Mouse (Mus musculus): ENCODE data around the gene Bcl2l2.

DNA sequence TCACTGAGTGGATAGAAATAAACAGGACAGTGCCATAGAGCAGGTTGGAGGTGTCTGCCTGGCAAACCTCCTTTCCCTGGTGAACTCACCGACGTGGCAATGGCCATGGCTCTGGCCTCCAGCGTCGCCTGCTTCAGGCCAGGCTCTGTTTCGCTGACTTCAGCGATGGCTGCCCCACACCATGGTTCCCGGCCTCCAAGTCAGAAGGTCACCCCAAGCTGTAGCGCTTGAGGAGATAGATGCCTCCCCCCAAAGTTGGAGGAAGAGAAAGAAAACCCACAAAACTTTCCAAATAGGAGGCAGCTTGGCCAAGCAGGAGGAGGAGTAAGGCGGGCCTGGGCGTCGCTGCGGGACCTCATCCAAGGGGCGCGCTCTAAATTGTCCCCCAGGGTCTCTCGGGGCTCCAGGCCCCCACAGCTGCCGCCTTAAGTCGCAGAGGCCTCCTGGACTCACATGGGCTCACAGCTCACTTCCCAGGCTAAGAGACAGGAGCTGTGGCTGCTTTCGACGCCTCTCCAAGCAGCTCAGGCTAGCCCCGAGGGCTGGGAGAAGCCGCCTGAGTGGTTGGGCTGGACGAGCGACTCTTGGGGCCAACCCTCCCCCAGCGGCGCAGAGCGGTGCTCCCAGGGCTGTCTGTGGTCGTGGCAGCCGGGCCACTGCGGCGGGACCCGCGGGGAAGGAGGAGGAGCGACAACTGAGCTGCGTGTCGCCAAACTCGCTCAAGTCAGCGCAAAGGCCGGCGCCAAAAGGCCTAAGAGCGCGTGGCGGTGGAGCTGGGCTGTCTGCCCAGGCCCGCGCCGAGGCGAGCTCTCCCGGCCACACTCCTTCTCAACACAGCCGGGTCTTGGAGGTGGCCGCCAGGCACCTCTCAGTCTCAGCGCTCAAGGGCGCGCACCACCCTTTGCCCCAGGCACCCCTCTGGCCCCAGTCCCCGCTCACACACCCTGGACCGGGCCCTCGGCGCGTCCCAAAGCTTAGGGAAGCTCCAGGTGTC is 42.5 kb downstream of the Bcl2l2 start, which contains the start of gene Efs:
- TF ChIP-seq CTCF (IDR thresholded peaks at IDR 0.05; ENCODE audit: control insufficient read depth, insufficient read depth, insufficient read length) (no peak), USF1 (IDR thresholded peaks at IDR 0.05; ENCODE audit: low read depth) (no peak), CEBPB (IDR thresholded peaks at IDR 0.05; ENCODE audit: low read depth) (no peak), MYOG (IDR thresholded peaks at IDR 0.05; ENCODE audit: control insufficient read depth, extremely low read depth, insufficient read length) (no peak), MAX (IDR thresholded peaks at IDR 0.05) (no peak)

Data from C2C12 (cell line).